Mouse (Mus musculus) layer of hippocampus, postnatal 10 days (tissue): ENCODE results near the gene Clmn. TPM values are rescaled to one million over a fixed set of nuclear protein-coding genes. Genes with fewer than 3 reads are reported as not detected.

Experiments used
- DNase-seq, 2 experiments: peaks; one replicate each; pipeline ENCODE4 v3.0.0; 2021; ENCODE audit warnings: low spot score in 2 of 2
- total RNA-seq, 2 experiments: library from RNA; stranded (reverse); gene quantifications; 2 replicates each; pipeline ENCODE4 v1.2.3; 2021

Gene Clmn
- total RNA-seq, 2 experiments from 2014 or later = 42.3 to 43.7 TPM

- no peak for DNase-seq
Measured at GRCm38 (mm10) chr12:104817172-104817866, 47.6 kb downstream of the Clmn start.

- DNase-seq = no peak
Measured at GRCm38 (mm10) chr12:104814291-104814690, 50.6 kb downstream of the Clmn start.

- no peak for DNase-seq
Measured at GRCm38 (mm10) chr12:104813762-104814161, 51.1 kb downstream of the Clmn start.

GRCm38 (mm10) chr12:104812711-104813110, 52.2 kb downstream of the Clmn start:
- DNase-seq = no peak

- no peak for DNase-seq
Measured at GRCm38 (mm10) chr12:104810923-104811443, 53.9 kb downstream of the Clmn start.

GRCm38 (mm10) chr12:104808421-104809067, 56.3 kb downstream of the Clmn start:
- DNase-seq = no peak

- no peak for DNase-seq
Measured at GRCm38 (mm10) chr12:104806680-104807375, 58.0 kb downstream of the Clmn start.

GRCm38 (mm10) chr12:104801494-104802260, 63.2 kb downstream of the Clmn start:
- DNase-seq = no peak

- DNase-seq = no peak
Measured at GRCm38 (mm10) chr12:104799365-104799764, 65.5 kb downstream of the Clmn start.

GRCm38 (mm10) chr12:104797905-104798304, 67.0 kb downstream of the Clmn start:
- no peak for DNase-seq

- no peak for DNase-seq
Measured at GRCm38 (mm10) chr12:104796635-104797378, 68.1 kb downstream of the Clmn start.

GRCm38 (mm10) chr12:104794957-104795356, 69.9 kb downstream of the Clmn start:
- DNase-seq = no peak

- DNase-seq = no peak
Measured at GRCm38 (mm10) chr12:104793486-104793885, 71.4 kb downstream of the Clmn start.

- no peak for DNase-seq
Measured at GRCm38 (mm10) chr12:104777603-104778002, 87.3 kb downstream of the Clmn start.

- no peak for DNase-seq
Measured at GRCm38 (mm10) chr12:104771941-104772340, 92.9 kb downstream of the Clmn start.

GRCm38 (mm10) chr12:104769201-104769785, 95.6 kb downstream of the Clmn start:
- no peak for DNase-seq

- no peak for DNase-seq
Measured at GRCm38 (mm10) chr12:104767183-104767582, 97.7 kb downstream of the Clmn start.

GRCm38 (mm10) chr12:104765761-104766160, 99.1 kb downstream of the Clmn start:
- no peak for DNase-seq

GRCm38 (mm10) chr12:104765116-104765515, 99.8 kb downstream of the Clmn start:
- DNase-seq = no peak

- DNase-seq = no peak
Measured at GRCm38 (mm10) chr12:104763918-104764317, 101.0 kb downstream of the Clmn start.
